ENCODE assay signal across 9 mouse cellular contexts in genomic region chr6:86823824-86824223, GRCm38 (mm10). TPM values are rescaled to one million over a fixed set of nuclear protein-coding genes. Genes with fewer than 3 reads are reported as not detected.
A peak's percentile ranks its signal among the peaks of the same experiment; 100 is the strongest.
DNase-seq lines count a peak whose midpoint lies in the region; ATAC-seq and TF ChIP-seq lines count a peak whose summit lies in the region.
"Had no signal": no experiment of that assay in that cellular context is flagged by ENCODE, and none has a peak within 500 bp of the region (broad histone marks: within the 10 kb centered on the region; RNA-seq: fewer than 3 reads in every experiment).

No protein-coding gene starts in this region.

- H3K36me3 ChIP-seq in forebrain, postnatal 0 days (ENCODE audit: insufficient read depth) = no peaks in the 10 kb centered on the region
- H3K36me3 ChIP-seq: neural tube, embryonic 13.5 days had no signal

- 35% methylated on average over 10 of the region's 10 CpGs for WGBS in forebrain, postnatal 0 days

- intact Hi-C loops in gastrocnemius, adult 2 months (cut with DNase I) = no loop called here

- H3K9ac ChIP-seq in forebrain, postnatal 0 days = no peak overlapping the region
- H3K9ac ChIP-seq: neural tube, embryonic 13.5 days had no signal

- no peak for TF ChIP-seq CTCF in gastrocnemius, adult 2 months (IDR thresholded peaks at IDR 0.05)
- no peak for TF ChIP-seq CTCF in forebrain, postnatal 0 days (IDR thresholded peaks at IDR 0.05; ENCODE audit: low read depth)

- 0 out of 2 replicates have a peak, but pooled peaks cover 5% of the 10 kb centered on the region for H3K4me1 ChIP-seq in forebrain, postnatal 0 days (ENCODE audit: insufficient read depth)

- no peak for ATAC-seq in forebrain, postnatal 0 days

- H3K27ac ChIP-seq in gastrocnemius, adult 2 months = peak overlapping the region; percentile 83
- H3K27ac ChIP-seq in forebrain, postnatal 0 days (ENCODE audit: low read depth, low read length) = no peak overlapping the region
- H3K27ac ChIP-seq: neural tube, embryonic 13.5 days had no signal

- no peaks in the 10 kb centered on the region for H3K27me3 ChIP-seq in forebrain, postnatal 0 days (ENCODE audit: insufficient read depth, low read length)

- DNase-seq in gastrocnemius, adult 2 months = peak; percentile 69
- DNase-seq in gastrocnemius, postnatal 10 days = no peak
- peak; percentile 47 to 53 for DNase-seq in adrenal gland, postnatal 36 days
- DNase-seq in heart, postnatal 4 days = peak; percentile 58
- DNase-seq in lung, postnatal 4 days = peak; percentile 48 to 68
- no peak for DNase-seq in urinary bladder, postnatal 4 days (ENCODE audit: low spot score in 2 of 2)
- no peak for DNase-seq in forebrain, postnatal 0 days
- no peak for DNase-seq in embryo, embryonic 10 days (ENCODE audit: low spot score)

- no peak overlapping the region for H3K4me2 ChIP-seq in forebrain, postnatal 0 days (ENCODE audit: low read depth)
- H3K4me2 ChIP-seq: neural tube, embryonic 13.5 days had no signal

- H3K4me3 ChIP-seq in gastrocnemius, adult 2 months = peak overlapping the region; percentile 22
- H3K4me3 ChIP-seq in forebrain, postnatal 0 days (ENCODE audit: low read depth, low read length) = no peak overlapping the region
- H3K4me3 ChIP-seq: neural tube, embryonic 13.5 days had no signal

- no peaks in the 10 kb centered on the region for H3K9me3 ChIP-seq in forebrain, postnatal 0 days (ENCODE audit: low read length)
- H3K9me3 ChIP-seq: neural tube, embryonic 13.5 days had no signal

RNA-seq across cellular contexts. Expression of gene Aak1, which starts 25.5 kb away (rescaled TPM):
- 10 to 100 TPM; 32.0 to 44.5 TPM for total RNA-seq in gastrocnemius, adult 2 months (2021)
- 10 to 100 TPM; 35.7 to 45.3 TPM for total RNA-seq in gastrocnemius, postnatal 10 days (2021)
- total RNA-seq in adrenal gland, postnatal 36 days (2021) = 100 to 1,000 TPM in 1 of 2 experiments, 10 to 100 TPM in 1; 98.7 to 119 TPM
- total RNA-seq in heart, postnatal 4 days (2021) = 100 to 1,000 TPM in 1 of 2 experiments, 10 to 100 TPM in 1; 99.0 to 109 TPM
- 45.5 and 57.6 TPM in 2 replicates for total RNA-seq in forebrain, postnatal 0 days (2014; rRNA removed)
- 21.4 and 31.0 TPM in 2 replicates for polyA plus RNA-seq in forebrain, postnatal 0 days (2015; fragmentation: Nextera tagmentation; extraction: Ambion mirVana)

RNA-seq across cellular contexts. Expression of gene Anxa4, which starts 30.4 kb away (rescaled TPM):
- total RNA-seq in gastrocnemius, adult 2 months (2021) = 10 to 100 TPM; 18.7 to 21.4 TPM
- 10 to 100 TPM; 26.8 to 31.3 TPM for total RNA-seq in gastrocnemius, postnatal 10 days (2021)
- total RNA-seq in adrenal gland, postnatal 36 days (2021) = 10 to 100 TPM; 62.8 to 72.5 TPM
- 10 to 100 TPM; 36.4 to 36.5 TPM for total RNA-seq in heart, postnatal 4 days (2021)
- total RNA-seq in forebrain, postnatal 0 days (2014; rRNA removed) = 3.8 and 4.0 TPM in 2 replicates
- 5.3 and 5.8 TPM in 2 replicates for polyA plus RNA-seq in forebrain, postnatal 0 days (2015; fragmentation: Nextera tagmentation; extraction: Ambion mirVana)

Comparison
In these comparisons a context has a peak if more than half of its experiments do, and no peak if none do; other contexts are left out.
1. DNase-seq: peak in gastrocnemius, adult 2 months (single experiment), adrenal gland, postnatal 36 days (2 of 2), heart, postnatal 4 days (single experiment) and lung, postnatal 4 days (2 of 2); none in gastrocnemius, postnatal 10 days (single experiment), urinary bladder, postnatal 4 days (0 of 2), forebrain, postnatal 0 days (single experiment) and embryo, embryonic 10 days (single experiment).